Mouse (Mus musculus) kidney, postnatal 4 days (tissue): Measurements from ENCODE around the gene Colgalt2.
"Not testable (repeated sequence)": the region's sequence is repeated elsewhere in the genome, so short reads cannot be mapped to it uniquely, and the experiment has no call there.

Experiments
- DNase-seq, 2 experiments: peaks; one replicate each; pipeline ENCODE4 v3.0.0; 2021; ENCODE audit warnings: mixed read lengths in 2 of 2

The Colgalt2 gene

GRCm38 (mm10) chr1:152399790-152400555, at the start of gene Colgalt2:
Gene Colgalt2 (plus strand): TSS chr1:152399830.
- DNase-seq: peak; percentile 65 to 75

GRCm38 (mm10) chr1:152356721-152357120, 42.9 kb upstream of the Colgalt2 start:
- DNase-seq: peak; percentile 35 to 39

GRCm38 (mm10) chr1:152368311-152369088, 31.1 kb upstream of the Colgalt2 start:
- peak; percentile 26 to 49 for DNase-seq

- DNase-seq: peak; percentile 70 to 81
Observed at GRCm38 (mm10) chr1:152369139-152369538, 30.5 kb upstream of the Colgalt2 start.

GRCm38 (mm10) chr1:152378311-152378710, 21.3 kb upstream of the Colgalt2 start:
- no peak for DNase-seq

GRCm38 (mm10) chr1:152384589-152384988, 15.0 kb upstream of the Colgalt2 start:
- DNase-seq: no peak

- DNase-seq: not testable (repeated sequence)
Observed at GRCm38 (mm10) chr1:152385693-152386092, 13.9 kb upstream of the Colgalt2 start.

- peak; percentile 92 to 94 for DNase-seq
Observed at GRCm38 (mm10) chr1:152386188-152386835, 13.3 kb upstream of the Colgalt2 start, which contains the start of gene Tsen15. Gene Tsen15 (minus strand): TSS chr1:152386688.

GRCm38 (mm10) chr1:152389271-152389670, 10.4 kb upstream of the Colgalt2 start:
- no peak for DNase-seq

- no peak for DNase-seq
Observed at GRCm38 (mm10) chr1:152394137-152394536, 5.5 kb upstream of the Colgalt2 start.

GRCm38 (mm10) chr1:152394956-152395515, 4.6 kb upstream of the Colgalt2 start:
- no peak for DNase-seq

- no peak for DNase-seq
Observed at GRCm38 (mm10) chr1:152398708-152399107, 922 bp upstream of the Colgalt2 start.

- DNase-seq: peak; percentile 8 to 32
Observed at GRCm38 (mm10) chr1:152400556-152401540, 1.2 kb downstream of the Colgalt2 start.

- no peak for DNase-seq
Observed at GRCm38 (mm10) chr1:152407021-152407946, 7.7 kb downstream of the Colgalt2 start.

- peak in 1 of 2 experiments; percentile 16 for DNase-seq
Observed at GRCm38 (mm10) chr1:152409356-152409755, 9.7 kb downstream of the Colgalt2 start.

- DNase-seq: no peak
Observed at GRCm38 (mm10) chr1:152410657-152411056, 11.0 kb downstream of the Colgalt2 start.

- DNase-seq: no peak
Observed at GRCm38 (mm10) chr1:152413116-152413515, 13.5 kb downstream of the Colgalt2 start.

GRCm38 (mm10) chr1:152413961-152414360, 14.3 kb downstream of the Colgalt2 start:
- DNase-seq: no peak

- DNase-seq: no peak
Observed at GRCm38 (mm10) chr1:152414451-152414850, 14.8 kb downstream of the Colgalt2 start.

- peak; percentile 40 to 56 for DNase-seq
Observed at GRCm38 (mm10) chr1:152416306-152416904, 16.8 kb downstream of the Colgalt2 start.
